Mouse (Mus musculus): ENCODE measurements around the gene Poldip3. TPM values are rescaled to one million over a fixed set of nuclear protein-coding genes. Genes with fewer than 3 reads are reported as not detected.

Gene Poldip3
- polyA plus RNA-seq, 1 experiment from 2014 or later, result 137 TPM

GRCm38 (mm10) chr15:83115071-83115470 is 34.1 kb downstream of the Poldip3 start:
- no peak for ATAC-seq (ENCODE audit: low read depth)
- Histone ChIP-seq H3K4me2 (no peak overlapping the region), H3K4me1 (replicated peaks) (peaks cover 39% of the 10 kb centered on the region), H3K27me3 (no peaks in the 10 kb centered on the region), H3K36me3 (peaks cover 49% of the 10 kb centered on the region), H3K4me3 (no peak overlapping the region), H3K9me3 (no peaks in the 10 kb centered on the region), H3K27ac (replicated peaks) (no peak overlapping the region), H3K9ac (no peak overlapping the region)
- 52% methylated on average over 6 of the region's 6 CpGs for WGBS

GRCm38 (mm10) chr15:83114106-83114505 is 35.1 kb downstream of the Poldip3 start:
- H3K4me2 ChIP-seq, result no peak overlapping the region
- 0 out of 2 replicates have a peak overlapping the region, but pooled peaks have one; percentile 1 for H3K27ac ChIP-seq (replicated peaks)
- peaks cover 39% of the 10 kb centered on the region for H3K4me1 ChIP-seq (replicated peaks)
- no peak overlapping the region for H3K9ac ChIP-seq
- H3K9me3 ChIP-seq, result no peaks in the 10 kb centered on the region
- H3K27me3 ChIP-seq, result no peaks in the 10 kb centered on the region
- ATAC-seq (ENCODE audit: low read depth), result no peak
- WGBS, result 64% methylated on average over 9 of the region's 9 CpGs
- H3K4me3 ChIP-seq, result no peak overlapping the region
- H3K36me3 ChIP-seq, result peaks cover 39% of the 10 kb centered on the region

GRCm38 (mm10) chr15:83112898-83113297 is 36.3 kb downstream of the Poldip3 start:
- no peaks in the 10 kb centered on the region for H3K9me3 ChIP-seq
- H3K27ac ChIP-seq (replicated peaks), result no peak overlapping the region
- H3K4me3 ChIP-seq, result no peak overlapping the region
- H3K9ac ChIP-seq, result no peak overlapping the region
- peaks cover 36% of the 10 kb centered on the region for H3K4me1 ChIP-seq (replicated peaks)
- ATAC-seq (ENCODE audit: low read depth), result peak; percentile 76
- WGBS, result 10% methylated on average over 11 of the region's 11 CpGs
- H3K27me3 ChIP-seq, result no peaks in the 10 kb centered on the region
- H3K4me2 ChIP-seq, result no peak overlapping the region
- peaks cover 28% of the 10 kb centered on the region for H3K36me3 ChIP-seq

- no peaks in the 10 kb centered on the region for H3K27me3 ChIP-seq
- no peak overlapping the region for H3K9ac ChIP-seq
- H3K27ac ChIP-seq (replicated peaks), result no peak overlapping the region
- no peaks in the 10 kb centered on the region for H3K9me3 ChIP-seq
- no peak for ATAC-seq (ENCODE audit: low read depth)
- 86% methylated on average over 7 of the region's 7 CpGs for WGBS
- H3K36me3 ChIP-seq, result peaks cover 18% of the 10 kb centered on the region
- no peak overlapping the region for H3K4me3 ChIP-seq
- H3K4me1 ChIP-seq (replicated peaks), result peaks cover 40% of the 10 kb centered on the region
- no peak overlapping the region for H3K4me2 ChIP-seq
Measured at GRCm38 (mm10) chr15:83111874-83112273, 37.3 kb downstream of the Poldip3 start.

- Histone ChIP-seq H3K4me2 (no peak overlapping the region), H3K27ac (replicated peaks) (no peak overlapping the region), H3K9ac (no peak overlapping the region), H3K36me3 (peaks cover 12% of the 10 kb centered on the region), H3K4me1 (replicated peaks) (peaks cover 40% of the 10 kb centered on the region), H3K27me3 (no peaks in the 10 kb centered on the region), H3K9me3 (no peaks in the 10 kb centered on the region), H3K4me3 (no peak overlapping the region)
- WGBS, result 68% methylated on average over 6 of the region's 6 CpGs
- no peak for ATAC-seq (ENCODE audit: low read depth)
Measured at GRCm38 (mm10) chr15:83111290-83111689, 37.9 kb downstream of the Poldip3 start.

GRCm38 (mm10) chr15:83107814-83108213 is 41.4 kb downstream of the Poldip3 start:
- WGBS, result 23% methylated on average over 6 of the region's 6 CpGs
- Histone ChIP-seq H3K27ac (replicated peaks) (no peak overlapping the region), H3K27me3 (peaks cover 4% of the 10 kb centered on the region; the same call in 1 of the 2 replicates), H3K4me2 (no peak overlapping the region), H3K9ac (no peak overlapping the region), H3K36me3 (no peaks in the 10 kb centered on the region), H3K4me3 (no peak overlapping the region), H3K4me1 (replicated peaks) (peaks cover 22% of the 10 kb centered on the region), H3K9me3 (no peaks in the 10 kb centered on the region)
- ATAC-seq (ENCODE audit: low read depth), result no peak

GRCm38 (mm10) chr15:83106426-83106825 is 42.8 kb downstream of the Poldip3 start:
- 64% methylated on average over 6 of the region's 6 CpGs for WGBS

GRCm38 (mm10) chr15:83103111-83103510 is 46.1 kb downstream of the Poldip3 start:
- WGBS, result 67% methylated on average over 1 of the region's 1 CpGs
- H3K9ac ChIP-seq, result no peak overlapping the region
- H3K27ac ChIP-seq (replicated peaks), result no peak overlapping the region
- H3K36me3 ChIP-seq, result no peaks in the 10 kb centered on the region
- no peak overlapping the region for H3K4me3 ChIP-seq
- H3K27me3 ChIP-seq, result peaks cover 19% of the 10 kb centered on the region
- no peak overlapping the region for H3K4me2 ChIP-seq
- no peak for ATAC-seq (ENCODE audit: low read depth)
- no peaks in the 10 kb centered on the region for H3K9me3 ChIP-seq
- peaks cover 21% of the 10 kb centered on the region for H3K4me1 ChIP-seq (replicated peaks)

More at GRCm38 (mm10) chr15:83106426-83106825, 42.8 kb downstream of the Poldip3 start:
- H3K4me2 ChIP-seq, result no peak overlapping the region
- no peak overlapping the region for H3K27ac ChIP-seq (replicated peaks)
- peaks cover 8% of the 10 kb centered on the region for H3K4me1 ChIP-seq (replicated peaks)
- no peaks in the 10 kb centered on the region for H3K36me3 ChIP-seq
- no peaks in the 10 kb centered on the region for H3K9me3 ChIP-seq
- H3K4me3 ChIP-seq, result no peak overlapping the region
- no peak for ATAC-seq (ENCODE audit: low read depth)
- no peak overlapping the region for H3K9ac ChIP-seq
- peaks cover 7% of the 10 kb centered on the region; the same call in 1 of the 2 replicates for H3K27me3 ChIP-seq

GRCm38 (mm10) chr15:83100332-83100662 is 48.9 kb downstream of the Poldip3 start:
- Histone ChIP-seq H3K9ac (peak overlapping the region; percentile 63), H3K4me2 (peak overlapping the region; percentile 64), H3K9me3 (no peaks in the 10 kb centered on the region), H3K27ac (replicated peaks) (no peak overlapping the region), H3K4me3 (peak overlapping the region; percentile 40), H3K36me3 (no peaks in the 10 kb centered on the region), H3K27me3 (peaks cover 27% of the 10 kb centered on the region), H3K4me1 (replicated peaks) (peaks cover 20% of the 10 kb centered on the region)
- 2% methylated on average over 8 of the region's 8 CpGs for WGBS
- ATAC-seq (ENCODE audit: low read depth), result no peak

- 0 out of 2 replicates have a peak overlapping the region, but pooled peaks have one; percentile 33 for H3K27ac ChIP-seq (replicated peaks)
- under 1% methylated on average over 31 of the region's 31 CpGs for WGBS
- H3K4me2 ChIP-seq, result peak overlapping the region; percentile 64
- peak overlapping the region; percentile 63 for H3K9ac ChIP-seq
- H3K27me3 ChIP-seq, result peaks cover 27% of the 10 kb centered on the region
- H3K4me3 ChIP-seq, result peak overlapping the region; percentile 40
- no peaks in the 10 kb centered on the region for H3K9me3 ChIP-seq
- ATAC-seq (ENCODE audit: low read depth), result peak; percentile 73
- peaks cover 20% of the 10 kb centered on the region for H3K4me1 ChIP-seq (replicated peaks)
- H3K36me3 ChIP-seq, result no peaks in the 10 kb centered on the region
Measured at GRCm38 (mm10) chr15:83099533-83100331, 49.5 kb downstream of the Poldip3 start.

GRCm38 (mm10) chr15:83095950-83096349 is 53.2 kb downstream of the Poldip3 start:
- Histone ChIP-seq H3K4me1 (replicated peaks) (peaks cover 20% of the 10 kb centered on the region), H3K9ac (no peak overlapping the region), H3K4me2 (no peak overlapping the region), H3K36me3 (no peaks in the 10 kb centered on the region), H3K27me3 (peaks cover 20% of the 10 kb centered on the region), H3K9me3 (no peaks in the 10 kb centered on the region), H3K27ac (replicated peaks) (no peak overlapping the region), H3K4me3 (no peak overlapping the region)
- ATAC-seq (ENCODE audit: low read depth), result no peak
- WGBS, result 58% methylated on average over 2 of the region's 2 CpGs

- WGBS, result 81% methylated on average over 2 of the region's 2 CpGs
- Histone ChIP-seq H3K4me1 (replicated peaks) (peaks cover 19% of the 10 kb centered on the region), H3K27ac (replicated peaks) (no peak overlapping the region), H3K36me3 (no peaks in the 10 kb centered on the region), H3K4me3 (no peak overlapping the region), H3K9me3 (no peaks in the 10 kb centered on the region), H3K27me3 (peaks cover 34% of the 10 kb centered on the region), H3K4me2 (no peak overlapping the region), H3K9ac (no peak overlapping the region)
- no peak for ATAC-seq (ENCODE audit: low read depth)
Measured at GRCm38 (mm10) chr15:83093687-83094086, 55.5 kb downstream of the Poldip3 start.

GRCm38 (mm10) chr15:83090874-83091273 is 58.3 kb downstream of the Poldip3 start:
- Histone ChIP-seq H3K4me1 (replicated peaks) (peaks cover 24% of the 10 kb centered on the region), H3K4me2 (no peak overlapping the region), H3K9me3 (no peaks in the 10 kb centered on the region), H3K4me3 (no peak overlapping the region), H3K27ac (replicated peaks) (no peak overlapping the region), H3K27me3 (peaks cover 37% of the 10 kb centered on the region), H3K36me3 (no peaks in the 10 kb centered on the region), H3K9ac (no peak overlapping the region)
- no peak for ATAC-seq (ENCODE audit: low read depth)
- 32% methylated on average over 3 of the region's 3 CpGs for WGBS

Measured in neural tube, embryonic 13.5 days (tissue).